ENCODE assay signal across 30 mouse cellular contexts in genomic region chr5:72164386-72164785, GRCm38 (mm10). TPM values are rescaled to one million over a fixed set of nuclear protein-coding genes. Genes with fewer than 3 reads are reported as not detected.
DNase-seq lines count a peak whose midpoint lies in the region; ATAC-seq and TF ChIP-seq lines count a peak whose summit lies in the region.
"Had no signal": no experiment of that assay in that cellular context is flagged by ENCODE, and none has a peak within 500 bp of the region (broad histone marks: within the 10 kb centered on the region; RNA-seq: fewer than 3 reads in every experiment).

No protein-coding gene starts in this region.

- H3K9me3 ChIP-seq in kidney, embryonic 16.5 days (ENCODE audit: low read length): no peaks in the 10 kb centered on the region
- H3K9me3 ChIP-seq in kidney, embryonic 14.5 days (ENCODE audit: control insufficient read depth, low read length): no peaks in the 10 kb centered on the region
- H3K9me3 ChIP-seq in liver, embryonic 12.5 days (replicated peaks): no peaks in the 10 kb centered on the region
- H3K9me3 ChIP-seq in liver, embryonic 11.5 days (ENCODE audit: control insufficient read depth, low read length): no peaks in the 10 kb centered on the region
- no peaks in the 10 kb centered on the region for H3K9me3 ChIP-seq in liver, embryonic 14.5 days (ENCODE audit: control insufficient read depth, low read length)
- H3K9me3 ChIP-seq in stomach, postnatal 0 days (ENCODE audit: control insufficient read depth, low read length): no peaks in the 10 kb centered on the region
- H3K9me3 ChIP-seq: embryonic facial prominence, embryonic 10.5 days; embryonic facial prominence, embryonic 15.5 days; forebrain, embryonic 13.5 days; heart, embryonic 10.5 days; hindbrain, embryonic 13.5 days; limb, embryonic 12.5 days; liver, embryonic 15.5 days; lung, embryonic 15.5 days; stomach, embryonic 15.5 days had no signal

- no peak overlapping the region for H3K4me3 ChIP-seq in kidney, embryonic 16.5 days (ENCODE audit: low read length)
- H3K4me3 ChIP-seq in kidney, embryonic 14.5 days (ENCODE audit: low read length): no peak overlapping the region
- no peak overlapping the region for H3K4me3 ChIP-seq in liver, embryonic 12.5 days
- H3K4me3 ChIP-seq in liver, embryonic 11.5 days (ENCODE audit: low read depth, low read length): no peak overlapping the region
- H3K4me3 ChIP-seq in liver, embryonic 14.5 days (ENCODE audit: insufficient read depth in 1 of 2, low read depth in 2 of 2, low read length in 2 of 2): no peak overlapping the region
- H3K4me3 ChIP-seq in stomach, postnatal 0 days (ENCODE audit: low read depth, low read length): no peak overlapping the region
- H3K4me3 ChIP-seq: embryonic facial prominence, embryonic 10.5 days; embryonic facial prominence, embryonic 15.5 days; forebrain, embryonic 13.5 days; heart, embryonic 10.5 days; hindbrain, embryonic 13.5 days; limb, embryonic 12.5 days; liver, embryonic 15.5 days; lung, embryonic 15.5 days; stomach, embryonic 15.5 days had no signal

- H3K27me3 ChIP-seq in kidney, embryonic 16.5 days (ENCODE audit: insufficient read depth, low read length): no peaks in the 10 kb centered on the region
- H3K27me3 ChIP-seq in kidney, embryonic 14.5 days (ENCODE audit: control insufficient read depth, insufficient read depth, low read length): no peaks in the 10 kb centered on the region
- no peaks in the 10 kb centered on the region for H3K27me3 ChIP-seq in liver, embryonic 12.5 days (replicated peaks)
- no peaks in the 10 kb centered on the region for H3K27me3 ChIP-seq in liver, embryonic 11.5 days (replicated peaks; ENCODE audit: control insufficient read depth, insufficient read depth, low read length)
- H3K27me3 ChIP-seq in liver, embryonic 14.5 days (ENCODE audit: control insufficient read depth, insufficient read depth, low read length): no peaks in the 10 kb centered on the region
- no peaks in the 10 kb centered on the region for H3K27me3 ChIP-seq in stomach, postnatal 0 days (ENCODE audit: control insufficient read depth, insufficient read depth, low read length)
- H3K27me3 ChIP-seq: embryonic facial prominence, embryonic 15.5 days; forebrain, embryonic 13.5 days; hindbrain, embryonic 13.5 days; limb, embryonic 12.5 days; liver, embryonic 15.5 days; lung, embryonic 15.5 days; stomach, embryonic 15.5 days had no signal

- TF ChIP-seq CTCF in liver, embryonic 14.5 days (IDR thresholded peaks at IDR 0.05; ENCODE audit: low read depth): 0 out of 2 replicates have a peak, but pooled peaks have one; percentile 7
- TF ChIP-seq CTCF in stomach, postnatal 0 days (IDR thresholded peaks at IDR 0.05; ENCODE audit: low read depth): 0 out of 2 replicates have a peak, but pooled peaks have one; percentile 24

- peaks cover 24% of the 10 kb centered on the region for H3K4me1 ChIP-seq in kidney, embryonic 16.5 days (ENCODE audit: insufficient read depth, low read length)
- H3K4me1 ChIP-seq in kidney, embryonic 14.5 days (ENCODE audit: control insufficient read depth, insufficient read depth, low read length): peaks cover 15% of the 10 kb centered on the region; the same call in 1 of the 2 replicates
- H3K4me1 ChIP-seq in liver, embryonic 12.5 days: peaks cover 47% of the 10 kb centered on the region
- H3K4me1 ChIP-seq in liver, embryonic 11.5 days (replicated peaks; ENCODE audit: control insufficient read depth, insufficient read depth, low read length): peaks cover 18% of the 10 kb centered on the region
- H3K4me1 ChIP-seq in liver, embryonic 14.5 days (replicated peaks; ENCODE audit: control insufficient read depth in 2 of 2, insufficient read depth in 2 of 2, low read length in 1 of 2): peaks cover 12 to 17% of the 10 kb centered on the region in 2 experiments
- H3K4me1 ChIP-seq in stomach, postnatal 0 days (replicated peaks; ENCODE audit: control insufficient read depth, insufficient read depth): no peaks in the 10 kb centered on the region; the same call in 1 of the 2 replicates

- no peak overlapping the region for H3K27ac ChIP-seq in kidney, embryonic 16.5 days (ENCODE audit: low read length)
- H3K27ac ChIP-seq in kidney, embryonic 14.5 days (ENCODE audit: low read depth, low read length): no peak overlapping the region
- no peak overlapping the region for H3K27ac ChIP-seq in liver, embryonic 12.5 days
- H3K27ac ChIP-seq in liver, embryonic 11.5 days (ENCODE audit: low read depth, low read length): no peak overlapping the region
- H3K27ac ChIP-seq in liver, embryonic 14.5 days: no peak overlapping the region
- no peak overlapping the region for H3K27ac ChIP-seq in stomach, postnatal 0 days (replicated peaks)
- H3K27ac ChIP-seq: embryonic facial prominence, embryonic 10.5 days; embryonic facial prominence, embryonic 15.5 days; forebrain, embryonic 13.5 days; heart, embryonic 10.5 days; hindbrain, embryonic 13.5 days; limb, embryonic 12.5 days; liver, embryonic 15.5 days; lung, embryonic 15.5 days; stomach, embryonic 15.5 days had no signal

- no peak for DNase-seq in liver, embryonic 11.5 days (ENCODE audit: low spot score)
- DNase-seq in liver, embryonic 14.5 days (ENCODE audit: low read depth in 3 of 3, low spot score in 3 of 3): no peak
- DNase-seq in stomach, postnatal 0 days (ENCODE audit: low spot score): no peak
- DNase-seq: adrenal gland, adult 2 months; adrenal gland, postnatal 36 days; B cell, adult 2 months; cerebellum, adult 2 months; cerebellum, postnatal 14 days; gastrocnemius, postnatal 10 days; heart, postnatal 4 days; kidney, adult 9 months; kidney, postnatal 36 days; right cerebral cortex, postnatal 25 days; thymus, postnatal 14 days had no signal

- WGBS in kidney, embryonic 16.5 days: 27% methylated on average over 7 of the region's 7 CpGs
- 26% methylated on average over 7 of the region's 7 CpGs for WGBS in kidney, embryonic 14.5 days
- 71% methylated on average over 7 of the region's 7 CpGs for WGBS in liver, embryonic 12.5 days (ENCODE audit: insufficient replicate concordance)
- whole genome bisulfite sequencing in liver, embryonic 11.5 days: 67% methylated on average over 7 of the region's 7 CpGs
- WGBS in liver, embryonic 14.5 days (ENCODE audit: insufficient replicate concordance): 60% methylated on average over 7 of the region's 7 CpGs
- 53% methylated on average over 7 of the region's 7 CpGs for WGBS in stomach, postnatal 0 days

- H3K36me3 ChIP-seq in kidney, embryonic 16.5 days (ENCODE audit: insufficient read depth, low read length): peaks cover 36% of the 10 kb centered on the region
- H3K36me3 ChIP-seq in kidney, embryonic 14.5 days (ENCODE audit: control insufficient read depth, insufficient read depth, low read length): peaks cover 36% of the 10 kb centered on the region
- peaks cover 55% of the 10 kb centered on the region for H3K36me3 ChIP-seq in liver, embryonic 12.5 days
- H3K36me3 ChIP-seq in liver, embryonic 11.5 days (ENCODE audit: control insufficient read depth, insufficient read depth, low read length): peaks cover 26% of the 10 kb centered on the region
- H3K36me3 ChIP-seq in liver, embryonic 14.5 days (replicated peaks; ENCODE audit: control insufficient read depth, insufficient read depth, low read depth): peaks cover 26% of the 10 kb centered on the region
- H3K36me3 ChIP-seq in stomach, postnatal 0 days (ENCODE audit: control insufficient read depth, insufficient read depth, low read length): peaks cover 12% of the 10 kb centered on the region

- no peak overlapping the region for H3K9ac ChIP-seq in kidney, embryonic 16.5 days (replicated peaks; ENCODE audit: low read length)
- no peak overlapping the region for H3K9ac ChIP-seq in kidney, embryonic 14.5 days (ENCODE audit: low read depth, low read length)
- H3K9ac ChIP-seq in liver, embryonic 12.5 days: no peak overlapping the region
- no peak overlapping the region for H3K9ac ChIP-seq in liver, embryonic 11.5 days (ENCODE audit: low read depth, low read length)
- no peak overlapping the region for H3K9ac ChIP-seq in liver, embryonic 14.5 days (replicated peaks)
- no peak overlapping the region for H3K9ac ChIP-seq in stomach, postnatal 0 days (ENCODE audit: low read length)
- H3K9ac ChIP-seq: embryonic facial prominence, embryonic 15.5 days; forebrain, embryonic 13.5 days; hindbrain, embryonic 13.5 days; limb, embryonic 12.5 days; liver, embryonic 15.5 days; lung, embryonic 15.5 days; stomach, embryonic 15.5 days had no signal

- H3K4me2 ChIP-seq in kidney, embryonic 16.5 days (replicated peaks; ENCODE audit: low read depth, low read length): peak overlapping the region; percentile 12; the same call in 1 of the 2 replicates
- no peak overlapping the region for H3K4me2 ChIP-seq in kidney, embryonic 14.5 days (replicated peaks; ENCODE audit: low read depth, low read length)
- H3K4me2 ChIP-seq in liver, embryonic 12.5 days: 0 out of 2 replicates have a peak overlapping the region, but pooled peaks have one; percentile 6
- H3K4me2 ChIP-seq in liver, embryonic 11.5 days: no peak overlapping the region
- no peak overlapping the region for H3K4me2 ChIP-seq in liver, embryonic 14.5 days (ENCODE audit: low read depth)
- no peak overlapping the region for H3K4me2 ChIP-seq in stomach, postnatal 0 days (replicated peaks; ENCODE audit: low read depth)
- H3K4me2 ChIP-seq: embryonic facial prominence, embryonic 15.5 days; forebrain, embryonic 13.5 days; hindbrain, embryonic 13.5 days; limb, embryonic 12.5 days; liver, embryonic 15.5 days; lung, embryonic 15.5 days; midbrain, embryonic 11.5 days; stomach, embryonic 15.5 days had no signal

- TF ChIP-seq EP300 in liver, embryonic 14.5 days (IDR thresholded peaks at IDR 0.05; ENCODE audit: low read depth): no peak
- no peak for TF ChIP-seq EP300 in stomach, postnatal 0 days (optimal IDR thresholded peaks at IDR 0.05)

- ATAC-seq in kidney, embryonic 16.5 days (ENCODE audit: low FRiP score, low TSS enrichment): no peak
- ATAC-seq in kidney, embryonic 14.5 days (ENCODE audit: low FRiP score, low TSS enrichment): no peak
- ATAC-seq in liver, embryonic 12.5 days: no peak
- no peak for ATAC-seq in liver, embryonic 11.5 days (replicated peaks; ENCODE audit: low FRiP score)
- ATAC-seq in liver, embryonic 14.5 days (ENCODE audit: insufficient read depth): no peak
- ATAC-seq in stomach, postnatal 0 days (ENCODE audit: low FRiP score, low TSS enrichment): no peak
- no peak for ATAC-seq in monocyte, adult 5-6 weeks (replicated peaks; ENCODE audit: insufficient number of reproducible peaks, low FRiP score, low TSS enrichment, poor library complexity, severe bottlenecking)
- ATAC-seq: activated CD4-positive, CD25-positive, alpha-beta regulatory T cell, adult 4 months; forebrain, embryonic 13.5 days; inflammation-experienced regulatory T-cells, adult 6 months had no signal

RNA-seq across cellular contexts. Expression of gene Commd8, which starts 3.6 kb away (rescaled TPM):
- polyA plus RNA-seq in kidney, embryonic 16.5 days (2015; fragmentation: Nextera tagmentation; extraction: Ambion mirVana): 138 and 144 TPM in 2 replicates
- polyA plus RNA-seq in kidney, embryonic 14.5 days (2014; fragmentation: Nextera tagmentation; extraction: Ambion mirVana): 155 and 177 TPM in 2 replicates
- 76.0 and 79.2 TPM in 2 replicates for polyA plus RNA-seq in liver, embryonic 12.5 days (2016; fragmentation: Nextera tagmentation; extraction: Ambion mirVana)
- polyA plus RNA-seq in liver, embryonic 11.5 days (2014; fragmentation: Nextera tagmentation; extraction: Ambion mirVana): 125 and 127 TPM in 2 replicates
- 7.2 and 20.5 TPM in 2 replicates for polyA plus RNA-seq in liver, embryonic 14.5 days (2012; rRNA removed)
- polyA plus RNA-seq in liver, embryonic 14.5 days (2014; fragmentation: Nextera tagmentation; extraction: Ambion mirVana): 62.9 and 70.3 TPM in 2 replicates
- polyA plus RNA-seq in stomach, postnatal 0 days (2015; fragmentation: Nextera tagmentation; extraction: Ambion mirVana): 117 and 118 TPM in 2 replicates
- total RNA-seq in monocyte, adult 5-6 weeks (2017): 127 to 252 TPM (median 176 TPM) in 3 replicates

Comparison
In these comparisons a context has a peak if more than half of its experiments do, and no peak if none do; other contexts are left out.
1. H3K4me2 ChIP-seq: peak in kidney, embryonic 16.5 days (single experiment) and liver, embryonic 12.5 days (single experiment); none in kidney, embryonic 14.5 days (single experiment), liver, embryonic 11.5 days (single experiment), liver, embryonic 14.5 days (single experiment) and stomach, postnatal 0 days (single experiment).